Mouse (Mus musculus): ENCODE measurements at regions not wholly inside any gene's neighbourhood (a gene's known extent, or its start where the extent isn't known, plus 50 kb on each side); places are given as distances from the start of the nearest gene placed in this dataset.

GRCm38 (mm10) chr7:82921722-82922121 lies 54.6 kb downstream of the Mex3b start:
- DNase-seq (ENCODE audit: low spot score) = no peak

- no peak for DNase-seq (ENCODE audit: low spot score)
Observed at GRCm38 (mm10) chr7:82923220-82924071, 56.3 kb downstream of the Mex3b start.

GRCm38 (mm10) chr7:82924092-82924491 lies 57.0 kb downstream of the Mex3b start:
- DNase-seq (ENCODE audit: low spot score) = no peak

- DNase-seq (ENCODE audit: low spot score) = no peak
Observed at GRCm38 (mm10) chr7:82938311-82938710, 71.2 kb downstream of the Mex3b start.

- no peak for DNase-seq (ENCODE audit: low spot score)
Observed at GRCm38 (mm10) chr7:82939536-82939935, 72.4 kb downstream of the Mex3b start.

GRCm38 (mm10) chr7:82943376-82943775 lies 76.2 kb downstream of the Mex3b start:
- no peak for DNase-seq (ENCODE audit: low spot score)

- no peak for DNase-seq (ENCODE audit: low spot score)
Observed at GRCm38 (mm10) chr7:82943797-82944196, 76.7 kb downstream of the Mex3b start.

- no peak for DNase-seq (ENCODE audit: low spot score)
Observed at GRCm38 (mm10) chr7:82949372-82949771, 82.2 kb downstream of the Mex3b start.

- DNase-seq (ENCODE audit: low spot score) = no peak
Observed at GRCm38 (mm10) chr7:82957208-82957977, 90.3 kb downstream of the Mex3b start.

- no peak for DNase-seq (ENCODE audit: low spot score)
Observed at GRCm38 (mm10) chr7:82970599-82970998, 103.5 kb downstream of the Mex3b start.

GRCm38 (mm10) chr7:82971244-82971643 lies 104.1 kb downstream of the Mex3b start:
- DNase-seq (ENCODE audit: low spot score) = no peak

- no peak for DNase-seq (ENCODE audit: low spot score)
Observed at GRCm38 (mm10) chr7:82972214-82973006, 105.3 kb downstream of the Mex3b start.

GRCm38 (mm10) chr7:82990708-82991107 lies 123.6 kb downstream of the Mex3b start:
- DNase-seq (ENCODE audit: low spot score) = no peak

GRCm38 (mm10) chr7:82993136-82993535 lies 126.0 kb downstream of the Mex3b start:
- no peak for DNase-seq (ENCODE audit: low spot score)

- no peak for DNase-seq (ENCODE audit: low spot score)
Observed at GRCm38 (mm10) chr7:82998848-82999247, 131.7 kb downstream of the Mex3b start.

- DNase-seq (ENCODE audit: low spot score) = no peak
Observed at GRCm38 (mm10) chr7:83007540-83007939, 140.4 kb downstream of the Mex3b start.

GRCm38 (mm10) chr7:83012145-83012544 lies 145.0 kb downstream of the Mex3b start:
- no peak for DNase-seq (ENCODE audit: low spot score)

GRCm38 (mm10) chr7:83014725-83015690 lies 147.9 kb downstream of the Mex3b start:
- no peak for DNase-seq (ENCODE audit: low spot score)

GRCm38 (mm10) chr7:83015756-83016155 lies 148.6 kb downstream of the Mex3b start:
- DNase-seq (ENCODE audit: low spot score) = no peak

- no peak for DNase-seq (ENCODE audit: low spot score)
Observed at GRCm38 (mm10) chr7:83016566-83016965, 149.4 kb downstream of the Mex3b start.

- DNase-seq (ENCODE audit: low spot score) = no peak
Observed at GRCm38 (mm10) chr7:83020584-83020983, 153.5 kb downstream of the Mex3b start.

Data from ovary, postnatal 36 days (tissue).